Mouse (Mus musculus) heart, postnatal 0 days (tissue): ENCODE measurements around the gene Kmt2a. TPM values are rescaled to one million over a fixed set of nuclear protein-coding genes. Genes with fewer than 3 reads are reported as not detected.
A peak's percentile ranks its signal among the peaks of the same experiment; 100 is the strongest.

Source experiments
- ATAC-seq: fragments of 200-750 bp; cut with Nextera tagmentation; 2 replicates; pipeline ENCODE4 v1.8.0; 2017; ENCODE audit warnings: low read depth, moderate number of reproducible peaks, moderate library complexity; ENCODE audit not compliant: insufficient read depth
- DNase-seq: peaks from one replicate; pipeline ENCODE4 v3.0.0-alpha.2; 2016; ENCODE audit warnings: low spot score
- H3K27ac ChIP-seq: fragments of 300-500 bp; sonication (generic); 2 replicates; pipeline ENCODE4 v1.5.1; 2014; ENCODE audit warnings: low read depth, mild to moderate bottlenecking
- H3K27me3 ChIP-seq: fragments of 300-500 bp; sonication (generic); 2 replicates; pipeline ENCODE4 v1.6.1; 2014; ENCODE audit warnings: low read length, mixed read lengths; ENCODE audit not compliant: control insufficient read depth, insufficient read depth
- H3K36me3 ChIP-seq: fragments of 300-500 bp; sonication (generic); replicated peaks from 2 replicates; pipeline ENCODE4 v1.6.1; 2014; ENCODE audit warnings: low read length, mixed read lengths; ENCODE audit not compliant: control insufficient read depth, insufficient read depth
- H3K4me1 ChIP-seq: fragments of 300-500 bp; sonication (generic); 2 replicates; pipeline ENCODE4 v1.6.1; 2014; ENCODE audit warnings: antibody characterized with exemption; ENCODE audit not compliant: control insufficient read depth, insufficient read depth
- H3K4me2 ChIP-seq: fragments of 300-500 bp; sonication (generic); 2 replicates; pipeline ENCODE4 v1.6.1; 2014; ENCODE audit warnings: low read depth, mild to moderate bottlenecking, low read length, moderate library complexity
- H3K4me3 ChIP-seq: fragments of 300-500 bp; sonication (generic); 2 replicates; pipeline ENCODE4 v1.5.1; 2014; ENCODE audit warnings: low read depth, low read length
- H3K9ac ChIP-seq: fragments of 300-500 bp; sonication (generic); replicated peaks from 2 replicates; pipeline ENCODE4 v1.6.1; 2014; ENCODE audit warnings: low read depth, low read length, mixed read lengths
- H3K9me3 ChIP-seq: fragments of 300-500 bp; sonication (generic); replicated peaks from 2 replicates; pipeline ENCODE4 v1.6.1; 2016; ENCODE audit warnings: low read length; ENCODE audit not compliant: control insufficient read depth
- CTCF ChIP-seq: IDR thresholded peaks from 2 replicates; pipeline ENCODE4 v1.5.1; 2016; ENCODE audit warnings: antibody characterized with exemption, control low read depth, low read depth
- EP300 ChIP-seq: IDR thresholded peaks from 2 replicates; pipeline ENCODE4 v1.6.1; 2016; ENCODE audit warnings: antibody characterized with exemption, low read depth
- WGBS: fragments of 180-500 bp; shearing (Covaris S2); extraction: QIAGEN DNeasy Blood & Tissue Kit; methylation state at CpG from one replicate; pipeline ENCODE4 v1.1.7; 2014; 5-methylcytosine and 5-hydroxymethylcytosine counted together
- polyA plus RNA-seq: library from polyadenylated mRNA; unstranded; fragments of >200 nt; fragmentation: Nextera tagmentation; extraction: Ambion mirVana; gene quantifications from 2 replicates; pipeline ENCODE4 v1.2.1, GENCODE M21; 2015
- total RNA-seq: library from RNA; depleted of rRNA; stranded (reverse); fragments of >200 nt; gene quantifications from 2 replicates; pipeline ENCODE4 v1.2.3, GENCODE M21; 2014; ENCODE audit warnings: low replicate concordance

The Kmt2a gene
- total and polyA plus RNA-seq, 2 experiments from 2014 or later = 4.2 to 7.8 TPM

- ATAC-seq = no peak
- H3K4me1 ChIP-seq = peaks cover 45% of the 10 kb centered on the region
- no peak overlapping the region for H3K9ac ChIP-seq
- H3K9me3 ChIP-seq = no peaks in the 10 kb centered on the region
- no peaks in the 10 kb centered on the region for H3K36me3 ChIP-seq
- H3K4me3 ChIP-seq = no peak overlapping the region
- no peak for DNase-seq
- no peak for TF ChIP-seq EP300
- TF ChIP-seq CTCF = no peak
- 55% methylated on average over 5 of the region's 5 CpGs for WGBS
- no peaks in the 10 kb centered on the region for H3K27me3 ChIP-seq
- no peak overlapping the region for H3K27ac ChIP-seq
- H3K4me2 ChIP-seq = no peak overlapping the region
These were observed 7.4 kb downstream of the Kmt2a start for GRCm38 (mm10) chr9:44873665-44874064.

GRCm38 (mm10) chr9:44868336-44869094 is 12.6 kb downstream of the Kmt2a start:
- Histone ChIP-seq H3K9me3 (no peaks in the 10 kb centered on the region), H3K4me2 (no peak overlapping the region), H3K4me3 (no peak overlapping the region), H3K27ac (no peak overlapping the region), H3K4me1 (peaks cover 28% of the 10 kb centered on the region), H3K27me3 (no peaks in the 10 kb centered on the region), H3K9ac (no peak overlapping the region), H3K36me3 (peaks cover 13% of the 10 kb centered on the region)
- WGBS = 81% methylated on average over 13 of the region's 13 CpGs
- DNase-seq (no peak), ATAC-seq (no peak)
- TF ChIP-seq EP300 (no peak), CTCF (no peak)

- 61% methylated on average over 3 of the region's 3 CpGs for WGBS
- peaks cover 22% of the 10 kb centered on the region for H3K4me1 ChIP-seq
These were observed 13.4 kb downstream of the Kmt2a start for GRCm38 (mm10) chr9:44867664-44868063.

GRCm38 (mm10) chr9:44866501-44867240 is 14.4 kb downstream of the Kmt2a start:
- Histone ChIP-seq H3K4me1 (peaks cover 17% of the 10 kb centered on the region), H3K27ac (peak overlapping the region; percentile 34)

More at GRCm38 (mm10) chr9:44867664-44868063, 13.4 kb downstream of the Kmt2a start:
- no peak for ATAC-seq
- H3K27ac ChIP-seq = no peak overlapping the region
- no peak for DNase-seq
- H3K9me3 ChIP-seq = no peaks in the 10 kb centered on the region
- peaks cover 13% of the 10 kb centered on the region for H3K36me3 ChIP-seq
- no peak overlapping the region for H3K4me3 ChIP-seq
- H3K27me3 ChIP-seq = no peaks in the 10 kb centered on the region
- no peak overlapping the region for H3K4me2 ChIP-seq
- TF ChIP-seq CTCF = no peak
- TF ChIP-seq EP300 = no peak
- no peak overlapping the region for H3K9ac ChIP-seq

GRCm38 (mm10) chr9:44861121-44861520 is 20.0 kb downstream of the Kmt2a start:
- DNase-seq (no peak), ATAC-seq (no peak)
- no peak overlapping the region for H3K9ac ChIP-seq
- H3K4me2 ChIP-seq = no peak overlapping the region
- no peaks in the 10 kb centered on the region; the same call in 1 of the 2 replicates for H3K4me1 ChIP-seq
- no peak overlapping the region for H3K4me3 ChIP-seq
- H3K27ac ChIP-seq = no peak overlapping the region
- no peaks in the 10 kb centered on the region for H3K27me3 ChIP-seq
- peaks cover 23% of the 10 kb centered on the region for H3K36me3 ChIP-seq
- H3K9me3 ChIP-seq = no peaks in the 10 kb centered on the region
- TF ChIP-seq EP300 (no peak), CTCF (no peak)

More at GRCm38 (mm10) chr9:44866501-44867240, 14.4 kb downstream of the Kmt2a start:
- no peaks in the 10 kb centered on the region for H3K9me3 ChIP-seq
- H3K9ac ChIP-seq = no peak overlapping the region
- H3K4me3 ChIP-seq = no peak overlapping the region
- H3K4me2 ChIP-seq = no peak overlapping the region
- ATAC-seq (no peak), DNase-seq (no peak)
- peaks cover 13% of the 10 kb centered on the region for H3K36me3 ChIP-seq
- no peaks in the 10 kb centered on the region for H3K27me3 ChIP-seq
- 48% methylated on average over 9 of the region's 9 CpGs for WGBS
- no peak for TF ChIP-seq CTCF
- no peak for TF ChIP-seq EP300
